Mouse (Mus musculus) liver, embryonic 15.5 days (tissue): Measurements from ENCODE around the gene Vps37d. TPM values are rescaled to one million over a fixed set of nuclear protein-coding genes. Genes with fewer than 3 reads are reported as not detected.

Experiments used
- ATAC-seq: fragments of 200-750 bp; cut with Nextera tagmentation; 2 replicates; pipeline ENCODE4 v1.8.0; 2017; ENCODE audit warnings: moderate number of reproducible peaks, mild to moderate bottlenecking, moderate library complexity; ENCODE audit not compliant: insufficient read depth
- H3K27ac ChIP-seq: fragments of 300-500 bp; sonication (generic); replicated peaks from 2 replicates; pipeline ENCODE4 v1.5.1; 2015; ENCODE audit warnings: mild to moderate bottlenecking, inconsistent platforms
- H3K27me3 ChIP-seq: fragments of 300-500 bp; sonication (generic); 2 replicates; pipeline ENCODE4 v1.6.1; 2015; ENCODE audit warnings: mild to moderate bottlenecking, inconsistent platforms
- H3K36me3 ChIP-seq: fragments of 300-500 bp; sonication (generic); replicated peaks from 2 replicates; pipeline ENCODE4 v1.6.1; 2015; ENCODE audit warnings: moderate library complexity, mild to moderate bottlenecking, inconsistent platforms
- H3K4me1 ChIP-seq: fragments of 300-500 bp; sonication (generic); replicated peaks from 2 replicates; pipeline ENCODE4 v1.6.1; 2015; ENCODE audit warnings: inconsistent platforms
- H3K4me2 ChIP-seq: fragments of 300-500 bp; sonication (generic); 2 replicates; pipeline ENCODE4 v1.6.1; 2015; ENCODE audit warnings: moderate library complexity, mild to moderate bottlenecking, inconsistent platforms
- H3K4me3 ChIP-seq: fragments of 300-500 bp; sonication (generic); replicated peaks from 2 replicates; pipeline ENCODE4 v1.5.1; 2015; ENCODE audit warnings: mild to moderate bottlenecking, inconsistent platforms
- H3K9ac ChIP-seq: fragments of 300-500 bp; sonication (generic); 2 replicates; pipeline ENCODE4 v1.6.1; 2015; ENCODE audit warnings: moderate library complexity, mild to moderate bottlenecking, inconsistent platforms
- H3K9me3 ChIP-seq: fragments of 300-500 bp; sonication (generic); replicated peaks from 2 replicates; pipeline ENCODE4 v1.6.1; 2016; ENCODE audit warnings: inconsistent platforms
- WGBS: fragments of 180-500 bp; shearing (Covaris S2); methylation state at CpG from one replicate; pipeline ENCODE4 v1.1.7; 2015; ENCODE audit warnings: mixed read lengths; ENCODE audit not compliant: insufficient replicate concordance; 5-methylcytosine and 5-hydroxymethylcytosine counted together
- polyA plus RNA-seq: library from polyadenylated mRNA; unstranded; fragments of >200 nt; fragmentation: Nextera tagmentation; extraction: Ambion mirVana; gene quantifications from 2 replicates; pipeline ENCODE4 v1.2.1, GENCODE M21; 2015

Vps37d gene
- polyA plus RNA-seq, 1 experiment from 2014 or later: 0.30 TPM

- Histone ChIP-seq H3K36me3 (no peaks in the 10 kb centered on the region), H3K9ac (no peak overlapping the region), H3K27ac (peak overlapping the region; percentile 51), H3K4me2 (peak overlapping the region; percentile 39), H3K4me3 (no peak overlapping the region), H3K9me3 (no peaks in the 10 kb centered on the region), H3K4me1 (peaks cover 29% of the 10 kb centered on the region), H3K27me3 (peaks cover 20% of the 10 kb centered on the region)
- peak; percentile 35; the same call in 1 of the 2 replicates for ATAC-seq
- 31% methylated on average over 18 of the region's 18 CpGs for WGBS
These were observed 48.8 kb downstream of the Vps37d start for GRCm38 (mm10) chr5:135029007-135029854.

DNA sequence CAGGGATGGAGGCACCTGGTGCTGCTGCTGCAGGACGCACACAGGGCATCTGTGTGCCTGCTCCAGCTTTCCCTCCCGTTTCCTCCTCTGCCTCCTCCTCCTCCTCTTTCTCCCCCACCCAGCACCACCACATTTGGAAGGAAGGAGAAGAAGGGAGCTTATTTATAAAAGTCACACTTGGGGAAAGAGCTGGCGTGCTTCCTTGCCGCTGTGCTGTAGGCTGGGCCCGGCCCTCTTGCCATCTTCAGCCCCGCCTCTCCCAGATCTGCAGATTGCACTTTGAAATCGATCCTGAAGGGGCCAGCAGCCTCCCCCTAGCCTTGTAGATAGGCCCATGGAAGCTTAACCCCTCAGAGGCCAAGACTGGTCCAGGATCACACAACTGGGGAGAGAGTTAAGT is 52.2 kb downstream of the Vps37d start:
- Histone ChIP-seq H3K9me3 (no peaks in the 10 kb centered on the region), H3K4me3 (no peak overlapping the region), H3K4me1 (peaks cover 45% of the 10 kb centered on the region), H3K27ac (no peak overlapping the region), H3K27me3 (peaks cover 43% of the 10 kb centered on the region), H3K9ac (no peak overlapping the region), H3K4me2 (no peak overlapping the region), H3K36me3 (no peaks in the 10 kb centered on the region)
- 22% methylated on average over 7 of the region's 7 CpGs for WGBS
- no peak for ATAC-seq

DNA sequence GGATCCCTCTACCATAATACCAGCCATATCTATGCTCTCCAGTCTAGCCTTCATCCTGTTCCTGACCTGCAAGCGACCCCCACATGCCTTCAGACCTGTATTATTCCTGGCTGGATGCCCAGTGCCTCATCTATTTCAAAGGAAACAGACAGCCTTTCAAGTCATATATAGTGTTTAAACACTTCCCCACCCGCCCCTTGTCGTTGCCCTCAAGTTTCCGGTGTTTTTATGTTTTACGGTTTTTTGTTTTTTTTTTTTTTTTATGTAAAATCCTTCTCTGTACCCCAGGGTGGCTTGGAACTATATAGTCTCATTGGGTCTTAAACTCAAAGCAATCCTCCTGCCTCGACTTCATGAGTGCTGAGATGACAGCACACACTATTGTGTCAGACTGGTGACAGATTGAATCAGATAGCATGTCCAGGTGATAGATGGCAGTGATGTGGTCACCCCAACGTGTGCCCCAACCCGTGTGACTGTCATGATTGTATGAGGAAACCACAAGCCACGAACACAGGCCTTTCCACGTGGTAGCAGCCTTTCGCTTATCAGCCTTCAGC is 53.3 kb downstream of the Vps37d start:
- Histone ChIP-seq H3K4me3 (no peak overlapping the region), H3K27ac (no peak overlapping the region), H3K9ac (no peak overlapping the region), H3K4me2 (no peak overlapping the region), H3K4me1 (peaks cover 45% of the 10 kb centered on the region), H3K27me3 (peaks cover 45% of the 10 kb centered on the region), H3K9me3 (no peaks in the 10 kb centered on the region), H3K36me3 (no peaks in the 10 kb centered on the region)
- ATAC-seq: no peak
- 8% methylated on average over 11 of the region's 11 CpGs for WGBS

DNA sequence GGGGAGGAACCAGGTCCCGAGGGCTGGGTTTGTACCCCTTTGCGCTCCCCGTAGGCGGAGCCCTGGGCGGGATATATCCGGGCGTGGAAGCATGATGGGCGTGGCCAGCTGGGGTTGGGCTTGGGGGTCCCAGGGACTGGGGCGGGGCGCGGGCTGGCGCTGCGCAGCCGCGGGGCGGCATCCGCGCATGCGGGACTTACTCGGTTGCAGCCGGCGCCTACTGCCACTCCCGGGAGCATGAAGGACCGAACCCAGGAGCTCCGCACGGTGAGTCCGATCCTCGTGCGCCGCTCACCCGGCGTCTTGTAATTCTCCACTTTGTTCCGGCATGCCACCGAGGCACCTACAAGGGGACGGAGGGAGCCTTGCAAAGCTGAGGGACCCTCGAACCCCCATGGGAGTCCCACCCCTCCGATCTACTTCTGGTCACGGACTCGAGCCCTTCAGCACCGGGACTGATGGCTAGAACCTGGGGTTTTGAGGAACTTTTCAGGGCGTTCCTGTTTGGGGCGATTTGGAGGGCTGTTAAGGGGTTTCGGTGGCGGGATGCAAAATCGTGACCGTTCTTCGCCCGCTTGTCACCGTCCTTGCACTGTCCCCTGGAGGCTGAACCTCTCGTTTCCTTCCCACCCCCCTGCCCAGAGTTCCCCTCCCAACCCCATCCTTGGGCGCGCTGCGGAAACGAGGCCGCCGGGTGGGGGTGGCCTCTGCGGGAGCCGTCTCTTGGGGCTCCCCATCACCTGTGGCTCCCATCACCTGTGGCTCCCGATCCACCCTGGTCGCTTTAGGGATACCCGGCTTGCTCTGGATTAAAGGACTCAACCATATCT is 54.5 kb downstream of the Vps37d start, which contains the start of gene Stx1a:
Gene Stx1a, plus strand, starts transcription at position 139 of the 830 bp plus-strand sequence.
- WGBS: under 1% methylated on average over 61 of the region's 61 CpGs
- Histone ChIP-seq H3K4me1 (peaks cover 34% of the 10 kb centered on the region), H3K36me3 (no peaks in the 10 kb centered on the region), H3K4me3 (peak within 1 kb of the TSS; percentile 58), H3K4me2 (peak within 1 kb of the TSS; percentile 77), H3K9ac (peak within 1 kb of the TSS; percentile 43; the same call in 1 of the 2 replicates), H3K27ac (no peak within 1 kb of the TSS), H3K9me3 (no peaks in the 10 kb centered on the region), H3K27me3 (peaks cover 48% of the 10 kb centered on the region)
- ATAC-seq: peak; percentile 75

Other genes starting within 250 kb of the Vps37d start
- 0.13 TPM in 1 of 2 replicates, not detected in the other for gene Tmem270, start 171.5 kb downstream of the Vps37d start, polyA plus RNA-seq
- 278 and 316 TPM in 2 replicates for gene Cldn13, start 162.7 kb downstream of the Vps37d start, polyA plus RNA-seq
- 17.2 and 21.3 TPM in 2 replicates for gene Mettl27, start 145.9 kb downstream of the Vps37d start, polyA plus RNA-seq
- 0.18 and 0.38 TPM in 2 replicates for gene Cldn4, start 131.3 kb downstream of the Vps37d start, polyA plus RNA-seq
- 1.2 and 2.1 TPM in 2 replicates for gene Cldn3, start 92.1 kb downstream of the Vps37d start, polyA plus RNA-seq
- gene Abhd11, start 69.1 kb downstream of the Vps37d start, polyA plus RNA-seq: 26.6 and 27.1 TPM in 2 replicates
- gene Stx1a, start 54.8 kb downstream of the Vps37d start, polyA plus RNA-seq: 1.1 and 1.3 TPM in 2 replicates
- gene Dnajc30, start 14.1 kb downstream of the Vps37d start, polyA plus RNA-seq: 14.3 and 14.9 TPM in 2 replicates
- gene Bud23, start 13.3 kb downstream of the Vps37d start, polyA plus RNA-seq: 52.7 and 56.4 TPM in 2 replicates
- 9.6 and 11.9 TPM in 2 replicates for gene Mlxipl, start 11.6 kb upstream of the Vps37d start, polyA plus RNA-seq
- gene Tbl2, start 71.4 kb upstream of the Vps37d start, polyA plus RNA-seq: 11.7 and 12.2 TPM in 2 replicates
- 26.2 and 27.7 TPM in 2 replicates for gene Bcl7b, start 90.0 kb upstream of the Vps37d start, polyA plus RNA-seq
- gene Baz1b, start 109.0 kb upstream of the Vps37d start, polyA plus RNA-seq: 18.2 and 20.1 TPM in 2 replicates
- 0.38 and 0.55 TPM in 2 replicates for gene Fzd9, start 173.0 kb upstream of the Vps37d start, polyA plus RNA-seq